Mouse (Mus musculus): ENCODE data around the gene Gria1.

The Gria1 gene

DNA sequence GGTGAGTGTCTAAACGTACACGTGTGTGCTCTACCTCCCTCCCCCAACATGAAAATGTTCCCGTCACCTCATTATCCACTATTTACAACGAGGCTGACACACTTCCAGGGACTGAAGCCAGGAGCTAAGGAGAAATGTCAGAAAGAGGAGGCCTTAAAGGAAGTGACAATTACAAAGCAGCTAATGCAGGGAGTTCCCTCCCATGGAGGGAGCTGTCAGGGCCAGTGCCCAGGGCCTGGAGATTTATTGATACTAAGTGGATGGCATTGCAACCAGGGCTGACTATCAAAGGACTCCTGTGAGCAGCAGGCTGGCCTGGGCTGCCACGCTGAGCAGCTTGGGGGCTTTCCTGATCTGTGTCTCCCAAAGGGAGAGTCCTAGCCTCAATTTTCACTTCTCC lies 163.0 kb downstream of the Gria1 start:
- DNase-seq (ENCODE audit: low spot score): no peak

- no peak for DNase-seq (ENCODE audit: low spot score)
Observed at GRCm38 (mm10) chr11:57176552-57176951, 165.4 kb downstream of the Gria1 start.

GRCm38 (mm10) chr11:57184216-57184615 lies 173.0 kb downstream of the Gria1 start:
- DNase-seq (ENCODE audit: low spot score): no peak

GRCm38 (mm10) chr11:57185110-57185509 lies 173.9 kb downstream of the Gria1 start:
- no peak for DNase-seq (ENCODE audit: low spot score)

DNA sequence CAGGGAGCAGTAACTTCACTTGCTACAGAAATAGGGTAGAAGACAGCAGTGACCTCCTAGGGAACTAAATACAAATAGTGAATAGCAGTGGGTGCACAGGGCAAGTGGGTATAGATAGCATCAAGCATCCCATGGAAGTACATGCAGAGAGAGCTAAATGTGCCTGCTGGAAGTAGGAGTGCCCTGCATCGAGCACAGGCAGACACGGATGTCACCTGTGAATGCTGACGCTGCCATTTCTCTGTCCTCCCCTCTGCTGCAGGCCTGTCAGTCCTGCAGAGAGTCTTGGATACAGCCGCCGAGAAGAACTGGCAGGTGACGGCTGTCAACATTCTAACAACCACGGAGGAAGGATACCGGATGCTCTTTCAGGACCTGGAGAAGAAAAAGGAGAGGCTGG lies 178.2 kb downstream of the Gria1 start:
- DNase-seq (ENCODE audit: low spot score): no peak

DNA sequence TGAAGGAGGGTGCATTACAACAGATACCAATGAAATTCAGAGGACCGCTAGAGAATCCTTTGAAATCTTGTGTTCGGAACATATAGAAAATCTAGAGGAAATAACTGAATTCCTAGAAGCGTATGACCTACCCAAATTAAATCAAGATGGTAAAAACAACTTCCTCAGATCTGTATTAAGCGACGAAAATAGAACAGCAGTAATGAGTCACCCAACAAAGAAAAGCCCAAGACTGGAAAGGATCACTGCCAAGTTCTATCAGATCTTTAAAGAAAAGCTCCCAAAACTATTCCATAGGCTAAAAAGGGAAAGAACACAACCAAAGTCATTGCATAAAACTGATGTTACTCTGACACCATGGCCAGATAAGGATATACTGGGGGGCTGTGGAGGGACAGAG lies 183.6 kb downstream of the Gria1 start:
- DNase-seq (ENCODE audit: low spot score): no peak

GRCm38 (mm10) chr11:57201245-57201976 lies 190.2 kb downstream of the Gria1 start:
- DNase-seq (ENCODE audit: low spot score): peak; percentile 6

- DNase-seq (ENCODE audit: low spot score): no peak
Observed at GRCm38 (mm10) chr11:57204371-57204770, 193.2 kb downstream of the Gria1 start.

GRCm38 (mm10) chr11:57207260-57207659 lies 196.1 kb downstream of the Gria1 start:
- no peak for DNase-seq (ENCODE audit: low spot score)

DNA sequence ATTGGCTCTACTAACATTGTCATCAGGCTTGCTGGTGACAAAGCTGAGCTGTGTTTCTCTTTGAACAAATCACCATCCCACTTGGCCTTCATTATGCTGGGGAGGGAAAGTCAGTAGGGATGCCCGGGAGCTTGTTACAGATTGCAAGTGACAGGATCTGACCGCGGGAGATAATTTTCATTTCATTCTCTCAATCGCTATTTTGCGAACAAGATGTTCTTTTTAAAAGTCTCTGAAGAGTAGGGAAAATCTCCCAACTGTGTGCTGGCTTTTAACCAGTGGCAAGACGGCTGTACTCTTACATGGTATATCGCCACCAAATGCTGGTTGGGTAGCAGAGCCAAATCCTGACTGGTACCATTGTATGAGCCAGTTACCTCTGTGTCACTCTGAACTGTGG lies 202.9 kb downstream of the Gria1 start:
- peak; percentile 4 for DNase-seq (ENCODE audit: low spot score)

DNA sequence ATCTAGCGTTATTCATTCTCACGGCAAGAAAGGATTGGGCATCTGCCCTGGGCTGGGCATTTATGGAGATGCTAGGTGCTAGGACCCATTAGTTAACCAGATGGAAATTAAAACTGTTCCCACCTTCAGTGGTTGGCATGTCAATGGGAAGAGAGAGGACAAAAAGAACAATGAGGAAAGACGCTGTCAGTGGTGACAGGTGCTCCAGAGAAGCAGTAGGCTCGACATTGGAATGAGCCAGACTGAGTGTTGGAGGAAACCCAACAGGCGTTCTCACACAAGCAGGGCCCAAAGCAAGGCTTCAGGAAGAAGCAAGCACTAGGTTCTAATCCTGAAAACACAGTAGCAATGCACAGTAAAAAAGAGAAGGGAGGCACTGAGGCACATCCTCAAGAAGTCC lies 203.4 kb downstream of the Gria1 start:
- no peak for DNase-seq (ENCODE audit: low spot score)

DNA sequence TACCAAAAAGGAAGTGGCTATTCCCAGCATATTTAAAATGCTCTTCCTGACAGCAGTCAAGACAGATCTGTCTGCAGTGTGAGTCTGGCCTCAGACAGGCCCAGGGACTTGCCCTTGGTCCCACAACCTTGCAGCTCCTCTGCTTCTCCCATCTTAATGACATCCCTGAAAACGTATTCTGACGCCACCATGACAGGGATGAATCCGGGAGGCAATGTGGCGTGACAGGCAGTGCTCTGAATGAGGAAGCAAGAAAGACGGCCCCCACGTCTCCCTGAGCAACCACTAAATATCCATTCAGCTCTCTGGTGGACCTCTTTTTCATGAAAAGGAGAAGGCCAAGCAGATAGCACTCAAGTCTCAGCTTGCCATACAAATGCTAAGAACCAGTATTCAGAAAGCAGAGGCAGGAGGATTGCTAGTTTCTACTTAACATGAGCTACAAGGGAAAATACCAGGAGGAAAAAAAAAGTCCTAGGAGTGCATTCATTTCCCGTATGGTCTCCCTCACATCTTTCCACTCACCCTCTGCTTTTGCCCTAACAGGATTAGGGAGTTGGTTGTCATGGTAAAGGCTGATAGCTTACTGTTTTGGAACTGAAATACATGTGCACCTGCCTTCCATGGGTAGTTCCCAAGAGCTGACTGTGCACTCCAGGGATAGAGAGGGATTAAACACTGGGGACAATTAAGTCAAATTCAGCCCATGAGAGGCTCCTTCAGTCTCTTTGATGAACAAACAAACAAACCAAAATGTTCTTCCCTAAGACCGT lies 211.8 kb downstream of the Gria1 start:
- no peak for DNase-seq (ENCODE audit: low spot score)

GRCm38 (mm10) chr11:57235446-57235845 lies 224.3 kb downstream of the Gria1 start:
- no peak for DNase-seq (ENCODE audit: low spot score)

DNA sequence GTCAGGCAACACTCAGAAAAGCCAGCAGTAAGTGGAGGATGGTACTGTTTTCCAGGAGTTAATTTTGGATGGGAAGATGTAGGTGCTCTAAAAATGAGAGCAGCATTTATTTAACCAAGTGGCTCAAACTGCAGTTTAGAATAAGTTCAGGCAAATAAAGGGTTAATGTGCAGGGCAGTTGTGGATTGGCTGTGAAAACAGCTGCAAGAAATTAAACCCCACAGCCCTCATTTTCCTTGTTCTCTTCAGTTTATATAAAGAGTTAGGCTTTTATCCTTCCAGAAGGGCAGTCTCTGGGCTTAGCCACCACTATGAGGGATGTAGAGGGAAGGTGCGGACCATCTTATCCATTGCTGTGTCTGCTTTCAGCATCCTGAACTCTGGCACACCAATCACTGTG lies 225.2 kb downstream of the Gria1 start:
- DNase-seq (ENCODE audit: low spot score): no peak

GRCm38 (mm10) chr11:57239758-57240157 lies 228.6 kb downstream of the Gria1 start:
- no peak for DNase-seq (ENCODE audit: low spot score)

DNA sequence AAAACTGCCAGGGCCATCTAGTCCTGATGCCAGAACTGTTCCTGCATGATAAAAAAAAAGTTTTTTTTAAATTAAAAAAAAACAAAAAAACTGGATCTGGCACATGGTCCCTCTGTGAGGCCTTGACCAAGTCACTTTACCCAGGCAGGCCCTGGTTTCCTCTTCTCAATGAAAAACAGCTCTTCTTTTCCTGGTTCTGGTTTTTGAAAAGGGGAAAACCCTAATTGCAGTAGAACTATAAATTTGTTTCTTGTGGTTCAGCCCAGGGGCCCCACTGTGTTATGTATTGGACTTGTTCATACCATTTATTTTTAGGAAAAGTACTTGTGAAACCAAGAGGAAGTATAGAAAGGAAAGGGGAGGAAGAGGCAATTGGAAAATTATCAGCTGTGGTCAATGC lies 232.6 kb downstream of the Gria1 start:
- no peak for DNase-seq (ENCODE audit: low spot score)

- no peak for DNase-seq (ENCODE audit: low spot score)
Observed at GRCm38 (mm10) chr11:57244543-57244942, 233.4 kb downstream of the Gria1 start.

GRCm38 (mm10) chr11:57248870-57249269 lies 237.7 kb downstream of the Gria1 start:
- DNase-seq (ENCODE audit: low spot score): no peak

GRCm38 (mm10) chr11:57250129-57250528 lies 238.9 kb downstream of the Gria1 start:
- DNase-seq (ENCODE audit: low spot score): no peak

GRCm38 (mm10) chr11:57271687-57272086 lies 260.5 kb downstream of the Gria1 start:
- no peak for DNase-seq (ENCODE audit: low spot score)

GRCm38 (mm10) chr11:57274687-57275086 lies 263.5 kb downstream of the Gria1 start:
- no peak for DNase-seq (ENCODE audit: low spot score)

DNA sequence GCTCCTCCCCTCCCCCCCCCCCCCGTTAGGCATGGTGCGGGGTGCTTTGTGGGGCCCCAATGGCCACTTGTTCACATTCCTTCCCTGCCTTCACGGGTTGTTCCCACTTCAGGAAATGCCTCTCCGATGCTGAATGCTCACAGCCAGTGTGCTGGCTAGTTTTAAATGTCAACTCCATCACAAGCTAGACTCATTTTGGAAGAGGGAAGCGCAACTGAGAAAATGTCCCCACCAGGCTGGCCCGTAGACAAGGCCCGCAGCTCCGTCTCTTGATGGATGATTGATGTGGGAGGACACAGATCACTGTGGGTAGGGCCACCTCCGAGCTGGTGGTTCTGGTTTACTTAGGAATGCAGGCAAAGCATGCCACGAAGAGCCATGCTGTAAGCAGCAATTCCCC lies 266.9 kb downstream of the Gria1 start:
- DNase-seq (ENCODE audit: low spot score): no peak

- DNase-seq (ENCODE audit: low spot score): no peak
Observed at GRCm38 (mm10) chr11:57286119-57286518, 274.9 kb downstream of the Gria1 start.

- DNase-seq (ENCODE audit: low spot score): no peak
Observed at GRCm38 (mm10) chr11:57297376-57297775, 286.2 kb downstream of the Gria1 start.
